Mouse (Mus musculus) frontal cortex, postnatal 10 days (tissue): ENCODE measurements around the gene Gipc3.

Experiments used
- DNase-seq, 2 experiments: peaks; one replicate each; pipeline ENCODE4 v3.0.0; 2022; ENCODE audit warnings: low spot score in 2 of 2, mixed read lengths in 1 of 2

Gene Gipc3

DNA sequence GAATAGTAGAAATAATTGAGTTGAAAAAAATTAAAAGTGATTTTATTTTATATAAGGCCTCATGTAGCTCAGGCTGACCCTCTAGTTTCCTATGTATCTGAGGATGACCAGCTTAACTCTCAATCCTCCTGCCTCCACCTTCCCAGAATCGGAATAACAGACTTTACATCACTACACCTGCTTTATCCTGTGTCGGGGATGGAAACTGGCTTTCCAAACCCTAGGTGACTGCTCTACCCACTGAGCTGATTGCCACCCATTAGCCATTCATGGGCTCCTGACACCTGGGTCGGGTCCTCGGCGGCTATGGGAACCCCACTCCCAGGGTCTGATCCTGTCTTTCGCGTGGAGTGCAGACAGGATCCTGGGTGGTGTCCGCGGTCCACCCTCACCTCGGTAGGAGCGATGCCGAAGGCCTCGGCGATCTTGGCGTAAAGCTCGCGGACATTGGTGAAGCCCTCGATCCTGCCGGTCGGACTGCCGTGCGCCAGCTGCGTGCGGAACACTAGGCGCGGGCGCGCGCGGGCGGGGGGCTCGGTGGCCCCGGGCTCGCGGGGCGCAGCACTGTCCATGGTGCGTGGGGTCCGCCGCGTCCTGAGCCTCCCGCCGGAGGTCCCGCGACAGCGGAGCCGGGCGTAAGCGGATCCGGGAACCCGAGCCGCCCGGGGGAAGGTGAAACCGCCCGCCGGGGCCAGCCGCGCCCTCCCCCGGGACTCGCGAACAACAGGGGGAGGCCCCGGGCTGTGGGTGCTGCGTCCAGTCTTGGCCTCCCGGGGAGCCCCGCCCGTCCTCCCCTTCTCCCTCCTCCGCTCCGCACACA lies at the start of gene Gipc3:
Gene Gipc3, minus strand, starts transcription at position 581 of the 820 bp plus-strand sequence.
- DNase-seq: no peak

DNA sequence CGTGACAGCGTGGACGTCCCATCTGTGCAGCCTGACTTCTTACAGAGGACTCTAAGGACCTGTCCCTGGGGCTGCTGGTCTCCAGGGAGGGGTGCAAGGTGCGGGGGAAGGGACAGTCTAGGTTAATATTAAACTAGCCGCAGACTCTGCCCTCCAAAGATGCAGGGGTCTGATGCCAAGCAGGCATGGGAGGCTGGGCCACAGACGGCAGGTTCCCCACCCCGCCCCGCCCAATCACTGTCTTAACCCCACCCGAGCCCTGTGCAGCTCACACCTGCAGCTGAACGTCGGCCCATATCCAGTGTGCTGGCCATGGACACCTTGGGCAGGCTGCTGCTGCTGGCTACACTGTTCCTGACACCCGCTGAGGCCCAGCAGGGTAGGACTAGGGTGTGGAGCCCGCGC lies 49.7 kb upstream of the Gipc3 start, which contains the start of gene Smim24:
Gene Smim24, plus strand, starts transcription at position 271 of the 405 bp plus-strand sequence.
- DNase-seq: no peak

DNA sequence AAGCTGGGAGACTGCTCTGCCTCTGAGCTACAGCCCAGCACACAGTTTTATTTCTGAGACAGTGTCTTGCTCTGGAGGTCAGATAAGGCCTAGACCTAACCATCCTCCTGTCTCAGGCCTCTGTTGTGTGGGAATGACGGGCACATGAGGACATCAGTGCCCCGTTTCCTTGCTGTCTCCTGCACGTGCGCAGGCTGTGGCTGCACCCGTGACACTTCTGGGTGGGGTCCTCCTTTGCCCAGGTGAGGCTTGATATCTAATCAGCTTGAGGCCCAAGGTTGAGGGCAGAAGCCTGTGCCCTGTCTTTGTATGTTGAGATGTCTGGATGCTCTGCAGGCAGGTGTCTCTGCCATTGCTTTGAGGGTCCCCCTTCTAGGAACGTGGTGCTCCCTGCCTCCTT lies 49.2 kb upstream of the Gipc3 start:
- DNase-seq: no peak

DNA sequence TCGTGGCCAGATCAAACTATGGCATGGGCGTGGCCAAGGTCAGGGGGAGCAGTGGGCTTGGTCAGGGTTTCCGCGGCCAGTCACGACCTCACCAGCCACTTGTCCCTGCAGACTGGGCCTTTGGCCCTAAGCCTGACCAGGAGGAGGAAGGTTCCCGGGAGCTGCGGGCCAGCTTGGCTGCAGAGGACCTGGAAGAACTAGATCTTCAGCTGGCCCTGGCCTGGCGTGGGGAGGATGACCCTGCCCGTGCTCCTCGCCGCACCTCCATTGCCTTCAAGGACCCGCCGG lies 47.6 kb upstream of the Gipc3 start:
- DNase-seq: no peak

DNA sequence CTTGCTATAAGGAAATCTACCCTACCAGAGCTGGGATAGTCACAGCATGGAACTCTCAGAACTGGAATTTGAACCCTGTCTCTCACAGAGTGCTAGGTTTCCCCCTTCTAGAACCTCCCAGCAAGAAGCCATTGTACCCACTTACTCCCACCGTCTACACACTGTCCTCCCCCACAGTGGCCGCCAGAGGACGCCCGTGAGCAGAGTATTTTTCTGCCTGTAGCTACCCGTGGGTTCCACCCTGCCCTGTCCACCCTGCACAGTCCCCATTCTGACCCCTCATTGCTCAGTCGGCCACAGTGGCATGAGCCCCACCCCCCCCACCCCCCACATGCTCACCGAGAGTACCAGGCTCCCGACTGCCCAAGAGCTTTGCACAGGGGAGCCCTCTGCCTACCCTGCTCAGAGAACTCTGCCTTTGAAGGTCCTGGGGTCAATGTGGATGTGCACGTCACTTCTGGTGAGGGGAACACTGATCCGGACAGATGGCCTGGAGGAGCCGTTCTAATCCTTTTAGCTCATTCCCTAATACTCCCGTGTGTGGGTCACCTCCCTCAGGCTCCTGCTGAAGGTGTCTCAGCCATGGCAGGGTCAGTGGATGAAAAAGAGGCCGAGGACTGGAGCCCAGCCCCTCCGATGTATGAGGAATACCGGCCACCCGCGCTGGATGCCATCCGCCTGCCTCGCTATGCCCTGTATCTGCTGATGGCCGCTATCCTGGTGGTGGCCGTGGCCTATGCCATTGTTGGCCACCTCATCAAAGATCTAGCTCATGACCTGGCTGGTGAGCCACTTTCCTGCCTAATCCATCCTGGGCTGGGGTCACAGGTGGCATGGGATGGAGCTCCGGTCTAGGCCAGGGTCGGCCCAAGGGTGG lies 47.0 kb upstream of the Gipc3 start:
- peak in 1 of 2 experiments; percentile 70 for DNase-seq

DNA sequence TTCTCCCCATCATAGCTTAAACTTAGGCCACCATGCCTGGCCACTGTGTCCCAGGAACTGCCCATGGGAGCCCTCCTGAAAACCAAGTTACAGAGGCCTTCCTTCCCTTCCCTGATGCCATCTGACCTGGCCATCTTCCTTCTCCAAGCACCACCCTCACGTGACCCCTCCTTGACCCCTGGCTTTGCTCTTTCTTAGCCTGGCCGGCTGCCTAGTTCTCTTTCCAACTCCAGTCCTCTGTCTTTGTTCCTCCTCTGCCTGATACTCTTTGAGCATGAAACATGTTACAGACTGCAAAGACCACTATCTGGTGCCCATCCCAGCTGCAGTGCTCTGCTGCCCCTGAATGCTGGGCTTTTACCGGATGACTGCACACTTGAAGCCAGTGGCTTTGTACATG lies 46.3 kb upstream of the Gipc3 start:
- DNase-seq: no peak

DNA sequence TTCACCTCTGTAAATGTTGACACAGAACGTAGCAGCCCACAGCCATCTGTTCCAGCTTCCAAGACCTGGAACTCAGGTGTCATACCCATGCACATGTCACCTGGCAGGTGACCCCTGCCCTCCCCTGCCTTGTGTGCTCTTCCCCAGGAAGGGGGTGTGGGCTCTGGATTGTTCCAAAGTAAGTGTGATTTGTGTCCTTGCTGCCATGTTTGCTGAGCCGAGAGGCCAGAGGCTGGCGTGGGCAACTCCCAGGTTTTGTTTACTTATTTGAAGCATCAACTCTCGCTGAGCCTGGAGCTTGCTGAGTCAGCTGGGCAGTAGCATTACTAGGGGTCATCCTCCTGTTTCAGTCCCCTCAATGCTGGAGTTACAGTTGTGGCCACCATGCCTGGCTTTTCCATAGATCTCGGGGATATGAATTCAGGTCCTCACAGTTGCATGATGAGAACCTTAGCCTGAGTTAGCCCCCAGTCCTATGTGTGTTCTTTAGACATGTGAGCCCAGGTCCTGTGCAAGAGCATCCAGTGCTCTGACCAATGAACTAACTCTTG lies 45.5 kb upstream of the Gipc3 start, which contains the start of gene Gm48552:
Gene Gm48552, plus strand, starts transcription at position 501 of the 551 bp plus-strand sequence.
- DNase-seq: no peak

DNA sequence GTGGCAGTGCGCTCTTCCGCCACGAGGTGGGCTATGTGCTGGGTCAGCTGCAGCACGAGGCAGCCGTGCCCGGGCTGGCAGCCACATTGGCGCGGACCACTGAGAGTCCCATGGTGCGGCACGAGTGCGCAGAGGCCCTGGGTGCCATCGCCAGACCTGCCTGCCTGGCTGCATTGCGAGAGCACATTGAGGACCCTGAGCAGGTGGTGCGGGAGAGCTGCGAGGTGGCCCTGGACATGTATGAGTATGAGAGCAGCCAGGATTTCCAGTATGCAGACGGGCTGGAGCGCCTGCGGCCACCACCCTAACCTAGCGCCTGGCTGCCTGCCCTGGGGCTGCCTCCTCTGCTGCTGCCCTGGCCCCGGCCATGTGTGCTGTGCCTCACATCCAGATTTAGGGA lies 44.6 kb upstream of the Gipc3 start:
- DNase-seq: no peak

DNA sequence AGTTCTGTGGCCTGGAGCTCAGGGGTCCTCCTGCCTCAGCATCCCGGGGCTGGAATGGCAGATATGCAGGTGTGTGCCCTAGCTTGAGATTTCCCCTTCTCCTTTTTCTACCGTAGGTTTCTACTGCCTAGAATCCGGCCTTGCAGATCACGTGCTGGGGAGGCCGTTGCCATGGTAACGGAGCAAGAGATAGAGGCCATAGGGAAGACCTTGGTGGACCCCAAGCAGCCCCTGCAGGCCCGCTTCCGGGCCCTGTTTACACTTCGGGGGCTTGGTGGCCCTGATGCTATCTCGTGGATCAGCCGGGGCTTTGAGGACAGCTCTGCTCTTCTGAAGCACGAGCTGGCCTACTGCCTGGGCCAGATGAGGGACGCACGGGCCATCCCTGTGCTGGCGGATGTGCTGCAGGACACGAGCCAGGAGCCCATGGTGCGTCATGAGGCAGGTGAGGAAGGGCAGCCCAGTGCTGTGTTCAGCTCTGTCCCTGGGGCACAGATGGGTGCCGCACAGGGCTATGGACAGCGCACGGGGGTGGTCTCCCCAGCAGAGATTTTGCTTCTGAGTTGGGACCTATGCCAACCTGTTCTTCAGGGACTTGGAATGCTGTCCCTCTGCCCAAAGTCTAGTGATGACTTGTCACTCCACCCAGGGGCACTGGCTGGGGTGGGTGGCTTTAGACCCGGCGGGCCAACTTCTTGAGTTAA lies 42.7 kb upstream of the Gipc3 start:
- DNase-seq: no peak

DNA sequence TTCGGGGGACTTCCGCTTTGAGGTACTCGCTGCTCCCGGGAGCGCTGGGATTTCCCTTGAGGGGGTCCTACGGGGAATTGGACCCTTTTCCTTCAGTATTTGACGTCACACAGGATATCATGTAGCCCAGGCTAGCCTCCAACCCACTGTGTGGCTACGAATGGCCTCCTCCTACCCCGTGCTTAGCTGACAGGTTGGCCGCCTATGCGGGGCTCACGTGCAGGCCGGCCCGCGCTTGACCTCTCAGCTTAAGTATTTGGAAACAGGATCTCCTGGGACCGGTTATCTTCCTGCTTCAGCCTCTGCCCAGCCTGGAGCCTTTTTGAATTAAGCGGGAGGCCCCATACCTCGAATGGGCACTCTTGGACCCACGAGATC lies 41.5 kb upstream of the Gipc3 start:
- DNase-seq: no peak

DNA sequence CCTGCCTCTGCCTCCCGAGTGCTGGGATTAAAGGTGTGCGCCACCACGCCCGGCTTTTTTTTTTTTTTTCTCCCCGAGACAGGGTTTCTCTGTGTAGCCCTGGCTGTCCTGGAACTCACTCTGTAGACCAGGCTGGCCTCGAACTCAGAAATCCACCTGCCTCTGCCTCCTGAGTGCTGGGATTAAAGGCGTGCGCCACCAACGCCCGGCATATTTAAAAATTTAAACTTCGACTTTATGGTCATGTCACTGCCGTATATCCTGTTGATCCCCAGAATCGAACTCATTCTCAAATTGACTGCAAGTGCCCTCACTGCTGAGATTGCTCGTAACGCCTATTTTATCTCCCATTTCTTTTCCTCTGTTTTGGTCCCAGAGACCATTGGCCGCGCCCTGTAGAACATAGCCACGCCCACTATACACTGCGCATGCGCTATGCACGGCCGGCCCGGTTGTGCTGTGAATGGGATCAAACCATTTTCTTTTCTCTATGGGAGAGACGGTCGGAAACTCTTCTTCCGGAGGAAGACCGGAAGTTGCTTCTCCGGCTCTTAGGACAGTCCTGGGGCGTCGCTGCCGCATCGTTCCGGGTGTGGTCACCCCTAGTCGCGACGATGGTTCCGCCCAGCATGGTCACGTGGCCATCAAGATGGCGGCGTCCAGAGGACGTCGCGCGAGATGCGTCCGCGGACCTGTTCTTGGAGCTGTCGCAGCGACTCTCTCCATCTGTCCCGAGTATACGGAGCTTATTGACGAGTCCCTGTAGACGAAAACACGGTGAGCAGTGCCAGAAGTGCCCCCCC lies 40.9 kb upstream of the Gipc3 start, which contains the start of the genes Dohh and Gm48551:
Gene Dohh, plus strand, starts transcription at position 627 of the 803 bp plus-strand sequence.
Gene Gm48551, plus strand, starts transcription at position 665 of the 803 bp plus-strand sequence.
- DNase-seq: peak; percentile 97 to 98

DNA sequence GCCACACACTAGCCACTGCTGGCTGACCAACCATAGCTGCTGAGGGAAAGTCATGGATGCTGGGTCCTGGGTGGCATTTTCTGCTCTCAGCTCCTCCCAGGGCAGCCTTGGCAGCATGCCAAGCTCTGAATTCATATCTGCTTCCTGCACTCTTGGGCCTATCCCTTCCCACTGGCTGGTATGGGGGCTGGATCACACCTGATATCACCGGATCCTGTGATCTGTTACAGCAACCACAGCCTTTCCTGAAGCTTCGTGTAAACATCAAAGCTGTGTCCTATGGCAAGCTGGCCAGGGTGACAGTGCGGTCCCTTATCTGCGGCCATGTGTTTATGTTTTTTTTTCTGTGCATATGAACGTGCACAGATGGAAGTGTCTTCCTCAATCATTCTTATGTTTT lies 39.0 kb upstream of the Gipc3 start:
- DNase-seq: no peak

DNA sequence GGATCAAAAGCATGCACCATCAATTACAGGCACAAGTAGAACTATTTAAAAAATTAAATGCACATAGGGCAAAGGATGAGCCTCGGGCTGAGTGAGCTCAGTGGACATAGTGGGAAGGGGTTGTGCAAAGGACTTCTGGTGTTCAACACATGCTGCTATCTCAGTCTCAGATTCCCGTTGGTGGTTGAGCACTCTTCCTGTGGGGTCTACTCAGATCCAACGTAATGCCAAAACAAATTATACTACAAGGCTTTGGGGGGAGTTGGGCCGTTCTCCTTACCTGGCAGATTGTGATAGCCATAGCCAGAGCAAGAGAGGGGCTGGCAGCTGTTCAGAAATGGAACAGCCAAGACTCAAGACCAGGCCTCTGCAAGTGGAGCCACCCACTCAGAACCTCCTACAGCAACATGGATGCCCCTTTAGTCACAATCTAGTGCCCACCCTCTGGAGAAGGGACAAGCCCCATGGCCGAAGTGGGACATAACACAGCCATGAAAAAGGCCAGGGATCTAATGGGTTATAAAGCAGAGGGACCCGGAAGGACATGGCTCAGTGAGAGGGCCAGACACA lies 36.8 kb upstream of the Gipc3 start:
- no peak for DNase-seq

DNA sequence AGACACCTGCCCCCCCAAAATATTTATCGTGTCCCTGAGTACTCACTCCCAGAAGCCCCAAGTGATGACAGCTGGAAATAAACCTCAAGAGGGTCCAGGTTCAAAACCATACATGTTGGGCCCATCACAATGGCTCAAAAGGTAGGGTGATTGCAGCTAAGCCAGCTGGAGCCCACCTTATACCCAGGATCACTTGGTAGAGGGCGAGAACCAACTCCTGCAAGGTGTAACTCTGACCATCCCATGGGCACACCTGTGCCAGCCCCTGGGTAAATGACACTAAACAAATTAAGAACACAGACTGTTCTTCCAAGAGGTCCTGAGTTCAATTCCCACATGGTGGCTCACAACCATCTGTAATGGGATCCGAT lies 36.1 kb upstream of the Gipc3 start:
- no peak for DNase-seq

DNA sequence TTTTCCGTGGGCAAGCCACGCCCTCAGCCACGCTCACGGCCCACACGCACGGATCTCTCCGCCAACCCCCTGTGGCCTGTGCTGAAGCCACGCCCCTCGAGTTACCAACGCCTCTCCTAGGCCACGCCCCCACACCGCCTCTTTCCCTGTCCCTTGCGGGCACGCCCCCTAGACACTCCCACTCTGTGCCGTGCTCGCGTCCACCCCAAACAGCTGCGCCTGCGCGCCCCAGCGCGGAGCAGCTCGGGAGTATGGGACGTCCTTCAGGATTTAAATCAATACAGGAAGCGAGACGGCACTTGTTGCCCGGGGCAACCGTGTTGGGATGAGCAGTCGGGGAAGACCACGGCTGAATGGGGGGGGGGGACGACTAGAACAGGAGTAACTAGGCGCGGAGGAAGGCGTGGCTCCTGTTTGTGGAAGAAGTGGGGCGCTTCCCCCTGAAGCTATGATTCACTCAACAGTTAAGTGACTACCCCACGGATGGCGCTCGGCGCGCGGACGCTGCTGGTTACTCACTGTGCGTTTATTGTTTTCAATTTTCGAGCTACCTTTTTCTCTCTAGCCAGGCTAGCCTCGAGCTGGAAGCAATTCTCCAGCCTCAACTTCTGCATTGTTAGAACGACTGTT lies 35.6 kb upstream of the Gipc3 start:
- peak; percentile 100 for DNase-seq

DNA sequence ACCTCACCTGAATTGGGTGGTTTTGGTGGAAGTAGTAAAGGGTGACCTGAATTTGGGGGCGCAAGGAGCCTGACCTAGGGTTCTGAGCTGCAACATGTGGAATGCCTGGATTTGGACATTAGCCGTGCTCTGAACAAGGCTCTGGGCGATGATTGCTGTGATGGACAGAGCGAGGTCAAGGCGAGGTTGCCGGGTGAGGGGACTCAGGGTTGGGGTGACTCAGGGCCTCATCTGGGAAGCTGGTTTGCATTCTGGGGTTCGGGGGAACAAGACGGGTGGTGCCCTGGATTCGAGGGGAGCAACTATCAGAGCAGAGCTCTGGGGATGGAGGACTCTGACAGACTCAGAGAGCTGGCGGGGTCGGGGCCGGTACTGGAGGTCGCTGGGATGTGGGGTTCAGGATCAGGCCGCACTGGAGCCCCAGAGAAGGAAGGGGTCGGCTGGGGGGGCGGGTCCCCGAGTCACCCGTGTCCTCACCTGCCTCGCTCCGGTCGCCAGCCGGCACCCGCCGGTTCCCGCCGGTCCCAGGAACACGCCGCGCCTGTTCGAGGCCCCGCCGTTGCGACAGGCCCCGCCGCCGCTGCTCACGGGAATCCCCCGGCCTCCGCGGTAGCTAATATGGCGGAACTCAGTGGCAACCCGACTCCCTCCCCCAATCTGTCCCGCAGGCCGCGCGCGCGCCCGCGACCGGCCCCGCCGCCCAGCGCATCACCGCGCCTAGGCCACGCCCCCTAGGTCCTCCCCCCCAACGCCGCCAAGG lies 34.9 kb upstream of the Gipc3 start, which contains the start of gene Fzr1:
Gene Fzr1, minus strand, starts transcription at position 724 of the 760 bp plus-strand sequence.
- DNase-seq: no peak

DNA sequence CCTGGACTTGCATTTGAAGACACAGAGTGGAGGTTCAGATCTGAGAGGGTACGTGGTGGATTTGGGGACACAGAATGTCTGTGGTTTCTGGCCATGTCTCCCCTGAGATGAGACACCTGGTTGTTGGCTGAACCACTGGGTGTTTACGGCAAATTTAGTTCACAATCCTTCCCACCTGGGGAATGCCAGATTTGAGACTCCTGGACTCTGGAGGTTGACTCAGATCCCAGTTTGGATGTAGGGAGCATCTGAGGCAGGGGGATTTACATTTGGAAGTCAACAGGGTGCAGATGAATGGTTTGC lies 34.2 kb upstream of the Gipc3 start:
- DNase-seq: no peak

DNA sequence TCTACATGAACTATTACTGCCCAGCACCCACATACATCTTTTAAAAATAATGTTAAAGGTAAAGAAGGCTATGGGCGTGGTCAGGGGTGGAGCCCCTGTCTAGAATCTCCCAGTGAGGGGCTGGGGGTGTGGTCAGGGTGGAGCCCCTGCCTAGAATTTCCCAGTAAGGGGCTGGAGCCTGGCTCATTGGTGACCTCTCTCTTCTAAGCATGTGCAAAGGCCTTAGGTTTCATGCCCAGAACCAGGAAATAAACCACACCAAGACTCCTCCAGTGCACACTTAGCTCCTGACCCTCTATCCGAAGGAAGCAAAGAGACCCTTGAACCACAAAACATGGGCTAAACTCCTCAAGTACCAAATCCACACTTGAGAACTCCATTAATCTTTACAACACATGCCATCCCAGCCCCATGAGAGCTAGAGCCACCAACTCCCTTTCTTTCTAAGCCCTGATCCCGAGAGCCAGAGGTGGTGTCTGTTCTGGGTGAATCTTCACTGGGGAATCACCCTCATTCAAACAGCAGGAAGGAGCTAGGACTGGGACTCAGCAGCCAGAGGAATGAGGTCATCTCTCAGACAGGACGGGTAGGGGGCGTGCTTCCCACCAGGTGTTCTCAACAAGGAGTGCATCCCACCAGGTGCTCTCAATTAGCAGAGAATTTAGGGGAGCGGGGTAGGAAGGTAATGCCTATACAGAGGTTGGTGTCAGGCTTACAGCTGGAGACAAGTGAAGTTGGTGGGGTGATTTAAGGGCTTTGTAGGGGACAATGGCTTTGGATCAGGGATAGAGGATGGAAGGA lies 33.7 kb upstream of the Gipc3 start:
- DNase-seq: no peak

DNA sequence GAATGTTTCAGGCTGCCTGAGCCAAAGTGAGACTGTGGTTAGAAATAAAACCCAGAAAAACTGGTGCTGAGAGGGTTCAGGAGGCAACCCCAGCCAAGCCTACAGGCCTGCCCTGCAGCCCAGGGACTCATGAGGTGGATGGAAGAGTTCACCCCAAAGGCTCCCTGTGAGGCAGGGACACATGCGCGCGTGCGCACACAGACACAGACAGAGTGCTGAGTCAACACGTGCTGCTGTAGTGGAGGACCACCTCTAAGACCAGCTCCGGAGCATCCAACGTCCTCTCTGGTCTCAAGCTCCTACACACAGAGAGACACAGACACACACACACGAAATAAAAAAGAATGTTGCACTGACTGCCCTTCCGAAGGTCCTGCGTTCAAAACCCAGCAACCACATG lies 32.3 kb upstream of the Gipc3 start:
- no peak for DNase-seq
